Mouse (Mus musculus): ENCODE measurements around the gene Grasp. TPM values are rescaled to one million over a fixed set of nuclear protein-coding genes. Genes with fewer than 3 reads are reported as not detected.
A peak's percentile ranks its signal among the peaks of the same experiment; 100 is the strongest.

Grasp gene
- polyA plus RNA-seq, 2 experiments = 7.5 to 20.5 TPM

DNA sequence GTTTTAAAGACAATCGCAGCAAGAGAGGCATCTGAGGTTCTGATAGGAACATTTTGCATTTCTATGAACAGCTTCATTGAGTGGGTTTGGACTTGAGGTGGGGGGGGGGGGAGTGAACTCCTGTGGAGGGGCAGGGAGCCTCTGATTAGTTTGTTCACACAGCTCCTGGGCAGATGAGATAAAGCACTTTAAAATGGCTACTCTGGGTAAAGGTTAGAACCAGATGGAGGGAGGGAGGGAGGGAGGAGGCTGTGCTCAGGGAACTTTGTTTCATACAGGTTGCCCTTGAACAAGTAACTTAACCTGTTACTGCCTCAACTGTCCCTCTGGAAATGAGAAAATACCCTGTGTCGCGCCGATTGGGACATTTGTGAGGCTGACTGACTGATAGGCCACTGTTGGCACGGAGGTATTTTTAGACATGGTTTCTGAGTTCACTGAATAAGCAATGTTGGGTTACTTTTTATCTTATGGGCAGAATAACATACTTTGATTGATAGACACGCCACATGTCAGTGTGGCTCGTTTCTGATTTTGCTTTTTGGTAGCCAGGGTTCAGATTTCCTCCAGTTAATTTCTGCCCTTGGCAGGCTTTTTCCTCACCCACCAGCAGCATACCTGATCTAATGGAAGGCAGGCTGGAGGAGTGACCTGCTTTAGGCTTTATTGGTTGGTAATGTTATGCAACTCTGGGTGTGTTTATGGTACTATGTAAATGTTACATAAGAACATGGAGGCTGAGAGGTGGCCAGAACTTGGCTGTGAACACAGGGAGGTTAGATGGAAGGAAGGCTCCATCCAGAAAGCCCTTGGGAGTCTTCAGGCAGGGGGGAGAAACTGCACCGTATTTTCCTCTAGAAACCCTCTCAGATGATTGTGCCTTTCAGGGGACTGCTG is 46.9 kb upstream of the Grasp start:
- ATAC-seq (ENCODE audit: low FRiP score, low read depth) = no peak
- 53% methylated on average over 8 of the region's 8 CpGs for WGBS
- no peaks in the 10 kb centered on the region for H3K9me3 ChIP-seq (ENCODE audit: control insufficient read depth, low read length)

DNA sequence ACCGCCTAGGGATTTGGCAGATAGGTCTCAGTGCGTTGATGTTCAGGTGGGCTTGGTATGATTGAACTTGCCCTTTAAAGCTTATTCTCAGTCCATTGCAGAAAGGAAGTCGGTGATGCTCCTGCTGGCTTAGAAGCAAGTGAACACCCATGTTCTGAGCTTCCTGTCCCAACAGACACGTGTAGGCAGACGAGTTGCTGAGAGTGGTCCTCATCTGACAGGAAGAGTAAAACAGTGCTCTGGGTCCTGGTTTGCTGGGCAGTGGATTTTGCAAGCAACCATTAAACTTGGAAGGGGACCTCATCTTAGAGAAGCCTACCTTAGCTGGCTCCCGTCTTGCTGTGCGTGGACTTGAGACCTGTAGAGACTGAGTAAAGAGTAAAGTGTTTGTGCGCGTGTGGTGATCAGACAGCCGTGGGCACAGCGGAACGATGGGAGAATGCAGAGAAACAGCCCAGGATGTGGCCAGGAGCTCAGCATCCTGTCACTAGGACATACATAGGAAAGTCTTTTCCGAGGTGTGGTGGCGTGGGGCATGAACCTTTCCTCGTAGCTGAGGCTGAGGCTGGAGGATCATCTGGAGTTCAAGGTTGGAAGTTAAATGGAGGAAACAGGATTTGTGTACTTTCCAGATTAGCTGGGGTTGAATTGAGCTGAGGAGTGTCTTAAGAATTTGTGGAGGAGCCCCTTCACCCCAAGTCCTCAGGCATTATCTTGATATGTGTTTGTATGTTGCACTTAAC is 43.5 kb upstream of the Grasp start:
- H3K4me2 ChIP-seq (replicated peaks; ENCODE audit: low read depth, low read length, severe bottlenecking) = no peak overlapping the region

More for the DNA sequence above, 46.9 kb upstream of the Grasp start:
- Histone ChIP-seq H3K4me1 (ENCODE audit: control insufficient read depth, insufficient read depth, low read length) (peaks cover 58% of the 10 kb centered on the region), H3K4me3 (replicated peaks; ENCODE audit: low read length) (no peak overlapping the region), H3K4me2 (replicated peaks; ENCODE audit: low read depth, low read length, severe bottlenecking) (no peak overlapping the region), H3K36me3 (ENCODE audit: control insufficient read depth, insufficient read depth, low read length) (no peaks in the 10 kb centered on the region), H3K27me3 (ENCODE audit: control insufficient read depth, insufficient read depth, low read length) (no peaks in the 10 kb centered on the region), H3K27ac (replicated peaks; ENCODE audit: low read depth, low read length) (0 out of 2 replicates have a peak overlapping the region, but pooled peaks have one; percentile 9), H3K9ac (ENCODE audit: low read depth, low read length, severe bottlenecking) (peak overlapping the region; percentile 25; the same call in 1 of the 2 replicates)
- no peak for TF ChIP-seq POLR2A (IDR thresholded peaks at IDR 0.05; ENCODE audit: borderline replicate concordance, extremely low read depth, insufficient read depth, insufficient read length)
- no peak for DNase-seq (ENCODE audit: low spot score)

DNA sequence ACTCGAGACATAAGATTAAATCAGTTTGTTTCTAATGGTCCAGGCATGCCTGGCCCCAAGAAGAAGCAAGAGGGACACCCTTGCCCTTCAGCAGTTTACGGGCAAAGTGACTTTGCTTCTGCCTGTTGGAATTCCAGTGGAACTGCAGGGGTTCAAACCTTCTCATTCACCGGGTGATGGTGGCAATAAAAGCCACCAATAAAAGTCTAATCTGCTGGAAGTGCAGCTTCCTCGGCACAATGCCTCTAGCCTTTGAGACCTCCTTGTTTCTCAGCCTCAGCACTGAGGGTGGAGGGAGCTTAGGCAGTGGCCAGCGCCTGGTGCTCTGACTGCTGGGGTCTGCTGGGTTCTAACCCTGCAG is 42.9 kb upstream of the Grasp start:
- Histone ChIP-seq H3K9ac (ENCODE audit: low read depth, low read length, severe bottlenecking) (no peak overlapping the region), H3K27ac (replicated peaks; ENCODE audit: low read depth, low read length) (no peak overlapping the region), H3K4me1 (ENCODE audit: control insufficient read depth, insufficient read depth, low read length) (peaks cover 52% of the 10 kb centered on the region), H3K4me2 (replicated peaks; ENCODE audit: low read depth, low read length, severe bottlenecking) (no peak overlapping the region), H3K4me3 (replicated peaks; ENCODE audit: low read length) (no peak overlapping the region), H3K36me3 (ENCODE audit: control insufficient read depth, insufficient read depth, low read length) (peaks cover 5% of the 10 kb centered on the region; the same call in 1 of the 2 replicates), H3K27me3 (ENCODE audit: control insufficient read depth, insufficient read depth, low read length) (no peaks in the 10 kb centered on the region), H3K9me3 (ENCODE audit: control insufficient read depth, low read length) (0 out of 2 replicates have a peak, but pooled peaks cover 2% of the 10 kb centered on the region)
- no peak for TF ChIP-seq POLR2A (IDR thresholded peaks at IDR 0.05; ENCODE audit: borderline replicate concordance, extremely low read depth, insufficient read depth, insufficient read length)
- WGBS = 15% methylated on average over 5 of the region's 5 CpGs
- DNase-seq (ENCODE audit: low spot score) = no peak
- ATAC-seq (ENCODE audit: low FRiP score, low read depth) = no peak

More for the DNA sequence above, 43.5 kb upstream of the Grasp start:
- no peak overlapping the region for H3K4me3 ChIP-seq (replicated peaks; ENCODE audit: low read length)
- H3K27ac ChIP-seq (replicated peaks; ENCODE audit: low read depth, low read length) = no peak overlapping the region
- 58% methylated on average over 15 of the region's 15 CpGs for WGBS
- DNase-seq (ENCODE audit: low spot score) (no peak), ATAC-seq (ENCODE audit: low FRiP score, low read depth) (no peak)
- H3K9ac ChIP-seq (ENCODE audit: low read depth, low read length, severe bottlenecking) = no peak overlapping the region
- 0 out of 2 replicates have a peak, but pooled peaks cover 2% of the 10 kb centered on the region for H3K9me3 ChIP-seq (ENCODE audit: control insufficient read depth, low read length)
- TF ChIP-seq POLR2A (IDR thresholded peaks at IDR 0.05; ENCODE audit: borderline replicate concordance, extremely low read depth, insufficient read depth, insufficient read length) = no peak
- H3K36me3 ChIP-seq (ENCODE audit: control insufficient read depth, insufficient read depth, low read length) = peaks cover 2% of the 10 kb centered on the region; the same call in 1 of the 2 replicates
- peaks cover 58% of the 10 kb centered on the region for H3K4me1 ChIP-seq (ENCODE audit: control insufficient read depth, insufficient read depth, low read length)
- no peaks in the 10 kb centered on the region for H3K27me3 ChIP-seq (ENCODE audit: control insufficient read depth, insufficient read depth, low read length)

DNA sequence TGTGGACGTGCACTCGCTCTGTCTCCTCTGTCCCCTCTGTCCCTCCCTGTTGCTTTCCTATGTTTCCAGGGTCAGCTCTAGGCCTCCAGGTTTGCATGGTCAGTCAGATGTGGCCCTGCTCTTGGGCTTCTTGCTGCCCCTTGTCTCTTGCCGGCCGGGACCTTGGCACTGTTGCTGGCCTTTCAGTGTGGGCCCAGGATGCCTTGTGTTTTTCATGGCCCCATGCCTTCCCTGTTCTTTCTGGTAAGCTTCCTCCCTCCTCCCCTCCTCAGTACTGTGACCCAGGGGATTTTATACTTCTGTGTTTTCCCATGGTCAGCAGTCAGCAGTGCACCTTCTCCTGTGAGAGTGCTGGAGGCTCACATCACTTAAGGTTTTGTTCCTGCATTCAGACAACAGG is 42.5 kb upstream of the Grasp start:
- H3K4me3 ChIP-seq (replicated peaks; ENCODE audit: low read length) = no peak overlapping the region
- ATAC-seq (ENCODE audit: low FRiP score, low read depth) (no peak), DNase-seq (ENCODE audit: low spot score) (no peak)
- no peak for TF ChIP-seq POLR2A (IDR thresholded peaks at IDR 0.05; ENCODE audit: borderline replicate concordance, extremely low read depth, insufficient read depth, insufficient read length)
- WGBS = 26% methylated on average over 4 of the region's 4 CpGs
- H3K27me3 ChIP-seq (ENCODE audit: control insufficient read depth, insufficient read depth, low read length) = no peaks in the 10 kb centered on the region
- peaks cover 5% of the 10 kb centered on the region; the same call in 1 of the 2 replicates for H3K36me3 ChIP-seq (ENCODE audit: control insufficient read depth, insufficient read depth, low read length)
- H3K9me3 ChIP-seq (ENCODE audit: control insufficient read depth, low read length) = 0 out of 2 replicates have a peak, but pooled peaks cover 2% of the 10 kb centered on the region
- H3K4me2 ChIP-seq (replicated peaks; ENCODE audit: low read depth, low read length, severe bottlenecking) = no peak overlapping the region
- H3K9ac ChIP-seq (ENCODE audit: low read depth, low read length, severe bottlenecking) = no peak overlapping the region
- peaks cover 49% of the 10 kb centered on the region for H3K4me1 ChIP-seq (ENCODE audit: control insufficient read depth, insufficient read depth, low read length)
- H3K27ac ChIP-seq (replicated peaks; ENCODE audit: low read depth, low read length) = no peak overlapping the region

DNA sequence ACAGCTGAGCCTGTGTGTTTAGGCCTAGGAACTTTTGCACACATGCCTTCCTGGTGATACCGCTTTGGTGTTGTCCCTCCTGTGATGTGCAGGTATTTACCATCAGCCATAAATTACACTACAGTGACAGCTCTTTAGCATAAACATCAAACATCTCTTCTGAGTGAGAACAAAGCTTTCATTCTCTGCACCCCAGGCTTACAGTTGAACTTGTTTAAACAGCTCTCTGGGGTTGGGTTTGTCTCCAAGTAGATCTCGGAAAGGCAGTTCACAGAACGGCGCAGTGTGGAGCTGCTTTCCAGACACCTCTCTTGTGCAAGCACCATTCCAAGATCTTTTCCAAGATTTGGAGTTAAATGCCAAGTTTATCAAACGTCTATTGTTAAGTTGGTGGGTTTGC is 41.3 kb upstream of the Grasp start:
- H3K9me3 ChIP-seq (ENCODE audit: control insufficient read depth, low read length) = 0 out of 2 replicates have a peak, but pooled peaks cover 2% of the 10 kb centered on the region
- H3K9ac ChIP-seq (ENCODE audit: low read depth, low read length, severe bottlenecking) = no peak overlapping the region
- WGBS = 28% methylated on average over 5 of the region's 5 CpGs
- DNase-seq (ENCODE audit: low spot score) (peak; percentile 56), ATAC-seq (ENCODE audit: low FRiP score, low read depth) (peak; percentile 11; the same call in 1 of the 2 replicates)
- no peak overlapping the region for H3K4me2 ChIP-seq (replicated peaks; ENCODE audit: low read depth, low read length, severe bottlenecking)
- H3K4me3 ChIP-seq (replicated peaks; ENCODE audit: low read length) = no peak overlapping the region
- 0 out of 2 replicates have a peak overlapping the region, but pooled peaks have one; percentile 41 for H3K27ac ChIP-seq (replicated peaks; ENCODE audit: low read depth, low read length)
- H3K27me3 ChIP-seq (ENCODE audit: control insufficient read depth, insufficient read depth, low read length) = no peaks in the 10 kb centered on the region
- peaks cover 37% of the 10 kb centered on the region for H3K4me1 ChIP-seq (ENCODE audit: control insufficient read depth, insufficient read depth, low read length)
- TF ChIP-seq POLR2A (IDR thresholded peaks at IDR 0.05; ENCODE audit: borderline replicate concordance, extremely low read depth, insufficient read depth, insufficient read length) = no peak
- peaks cover 5% of the 10 kb centered on the region; the same call in 1 of the 2 replicates for H3K36me3 ChIP-seq (ENCODE audit: control insufficient read depth, insufficient read depth, low read length)

All from limb, embryonic 14.5 days (tissue).